Mouse (Mus musculus): ENCODE measurements at regions not wholly inside any gene's neighbourhood (a gene's known extent, or its start where the extent isn't known, plus 50 kb on each side); places are given as distances from the start of the nearest gene placed in this dataset.

- TF ChIP-seq POLR2A (IDR thresholded peaks at IDR 0.05; ENCODE audit: low read depth, low read length) (no peak), CTCF (IDR thresholded peaks at IDR 0.05; ENCODE audit: extremely low read depth, insufficient read length, insufficient replicate concordance, low read depth, low read length) (no peak)
These were observed 223.1 kb upstream of the Adamts16 start for GRCm38 (mm10) chr13:71064590-71065307.

Measured in small intestine, adult 2 months (tissue).